Mouse (Mus musculus): ENCODE measurements at regions not wholly inside any gene's neighbourhood (a gene's known extent, or its start where the extent isn't known, plus 50 kb on each side); places are given as distances from the start of the nearest gene placed in this dataset.

GRCm38 (mm10) chr17:15640776-15641175 is 64.0 kb upstream of the Chd1 start:
- TF ChIP-seq CTCF (IDR thresholded peaks at IDR 0.05; ENCODE audit: low read depth) = no peak
- H3K27me3 ChIP-seq (ENCODE audit: insufficient read depth, low read length) = no peaks in the 10 kb centered on the region
- ATAC-seq = no peak
- no peaks in the 10 kb centered on the region for H3K9me3 ChIP-seq (ENCODE audit: low read length)
- DNase-seq (ENCODE audit: low spot score) = no peak
- no peaks in the 10 kb centered on the region for H3K36me3 ChIP-seq (ENCODE audit: insufficient read depth, low read length)
- H3K27ac ChIP-seq = no peak overlapping the region
- no peak overlapping the region for H3K4me2 ChIP-seq (ENCODE audit: low read depth, low read length)
- no peak overlapping the region for H3K4me3 ChIP-seq (ENCODE audit: low read length)
- no peaks in the 10 kb centered on the region for H3K4me1 ChIP-seq (ENCODE audit: insufficient read depth, low read length)
- H3K9ac ChIP-seq (replicated peaks; ENCODE audit: low read length) = no peak overlapping the region
- 84% methylated on average over 3 of the region's 3 CpGs for WGBS

GRCm38 (mm10) chr17:15641764-15642163 is 63.0 kb upstream of the Chd1 start:
- Histone ChIP-seq H3K36me3 (ENCODE audit: insufficient read depth, low read length) (no peaks in the 10 kb centered on the region), H3K27me3 (ENCODE audit: insufficient read depth, low read length) (no peaks in the 10 kb centered on the region), H3K27ac (no peak overlapping the region), H3K9ac (replicated peaks; ENCODE audit: low read length) (no peak overlapping the region), H3K4me3 (ENCODE audit: low read length) (no peak overlapping the region), H3K4me2 (ENCODE audit: low read depth, low read length) (no peak overlapping the region), H3K9me3 (ENCODE audit: low read length) (no peaks in the 10 kb centered on the region), H3K4me1 (ENCODE audit: insufficient read depth, low read length) (no peaks in the 10 kb centered on the region)
- DNase-seq (ENCODE audit: low spot score) (no peak), ATAC-seq (no peak)
- TF ChIP-seq CTCF (IDR thresholded peaks at IDR 0.05; ENCODE audit: low read depth) = no peak
- WGBS = 85% methylated on average over 3 of the region's 3 CpGs

- 53% methylated on average over 1 of the region's 1 CpGs for WGBS
- no peaks in the 10 kb centered on the region for H3K9me3 ChIP-seq (ENCODE audit: low read length)
- no peak overlapping the region for H3K27ac ChIP-seq
- H3K4me1 ChIP-seq (ENCODE audit: insufficient read depth, low read length) = no peaks in the 10 kb centered on the region
- no peaks in the 10 kb centered on the region for H3K36me3 ChIP-seq (ENCODE audit: insufficient read depth, low read length)
- H3K4me3 ChIP-seq (ENCODE audit: low read length) = no peak overlapping the region
- no peak overlapping the region for H3K4me2 ChIP-seq (ENCODE audit: low read depth, low read length)
- TF ChIP-seq CTCF (IDR thresholded peaks at IDR 0.05; ENCODE audit: low read depth) = no peak
- no peak for ATAC-seq
- H3K9ac ChIP-seq (replicated peaks; ENCODE audit: low read length) = no peak overlapping the region
- no peak for DNase-seq (ENCODE audit: low spot score)
- H3K27me3 ChIP-seq (ENCODE audit: insufficient read depth, low read length) = no peaks in the 10 kb centered on the region
Measured at GRCm38 (mm10) chr17:15646768-15647167, 58.0 kb upstream of the Chd1 start.

- no peaks in the 10 kb centered on the region for H3K27me3 ChIP-seq (ENCODE audit: insufficient read depth, low read length)
- no peaks in the 10 kb centered on the region for H3K4me1 ChIP-seq (ENCODE audit: insufficient read depth, low read length)
- WGBS = 72% methylated on average over 8 of the region's 8 CpGs
- H3K4me2 ChIP-seq (ENCODE audit: low read depth, low read length) = no peak overlapping the region
- DNase-seq (ENCODE audit: low spot score) (no peak), ATAC-seq (no peak)
- no peak overlapping the region for H3K9ac ChIP-seq (replicated peaks; ENCODE audit: low read length)
- TF ChIP-seq CTCF (IDR thresholded peaks at IDR 0.05; ENCODE audit: low read depth) = no peak
- no peak overlapping the region for H3K27ac ChIP-seq
- no peak overlapping the region for H3K4me3 ChIP-seq (ENCODE audit: low read length)
- H3K9me3 ChIP-seq (ENCODE audit: low read length) = no peaks in the 10 kb centered on the region
- H3K36me3 ChIP-seq (ENCODE audit: insufficient read depth, low read length) = no peaks in the 10 kb centered on the region
Measured at GRCm38 (mm10) chr17:15650089-15650742, 54.6 kb upstream of the Chd1 start.

GRCm38 (mm10) chr17:15651869-15652268 is 52.9 kb upstream of the Chd1 start:
- H3K4me2 ChIP-seq (ENCODE audit: low read depth, low read length) = no peak overlapping the region
- TF ChIP-seq CTCF (IDR thresholded peaks at IDR 0.05; ENCODE audit: low read depth) = no peak
- H3K4me3 ChIP-seq (ENCODE audit: low read length) = no peak overlapping the region
- WGBS = 89% methylated on average over 3 of the region's 3 CpGs
- no peak for ATAC-seq
- H3K9ac ChIP-seq (replicated peaks; ENCODE audit: low read length) = no peak overlapping the region
- H3K36me3 ChIP-seq (ENCODE audit: insufficient read depth, low read length) = no peaks in the 10 kb centered on the region
- no peak overlapping the region for H3K27ac ChIP-seq
- H3K4me1 ChIP-seq (ENCODE audit: insufficient read depth, low read length) = no peaks in the 10 kb centered on the region
- DNase-seq (ENCODE audit: low spot score) = no peak
- no peaks in the 10 kb centered on the region for H3K27me3 ChIP-seq (ENCODE audit: insufficient read depth, low read length)
- no peaks in the 10 kb centered on the region for H3K9me3 ChIP-seq (ENCODE audit: low read length)
